Mouse (Mus musculus) cerebellum, adult 2 months (tissue): ENCODE results near the gene Foxj1. TPM values are rescaled to one million over a fixed set of nuclear protein-coding genes. Genes with fewer than 3 reads are reported as not detected.
"Not testable (repeated sequence)": the region's sequence is repeated elsewhere in the genome, so short reads cannot be mapped to it uniquely, and the experiment has no call there.

Source experiments
- DNase-seq, 2 experiments: peaks; one replicate each; pipeline ENCODE4 v3.0.0; 2021
- H3K27ac ChIP-seq: fragments of 200-500 bp; 2 replicates; pipeline ENCODE4 v1.5.1; 2012; ENCODE audit warnings: low read length, control low read depth, inconsistent platforms; ENCODE audit not compliant: insufficient read depth
- H3K27me3 ChIP-seq: fragments of 200-500 bp; 2 replicates; pipeline ENCODE4 v1.6.1; 2012; ENCODE audit warnings: inconsistent platforms, mild to moderate bottlenecking, low read length, moderate library complexity; ENCODE audit not compliant: control insufficient read depth, insufficient read depth
- H3K4me1 ChIP-seq: fragments of 200-500 bp; 2 replicates; pipeline ENCODE4 v1.6.1; 2011; ENCODE audit warnings: low read length; ENCODE audit not compliant: control insufficient read depth, insufficient read depth
- H3K4me3 ChIP-seq: fragments of 200-500 bp; replicated peaks from 2 replicates; pipeline ENCODE3; 2011; ENCODE audit warnings: mild to moderate bottlenecking, low read depth, low read length, control low read depth; ENCODE audit not compliant: insufficient read depth
- CTCF ChIP-seq: fragments of 200-500 bp; IDR thresholded peaks from 2 replicates; pipeline ENCODE4 v1.5.1; 2011; ENCODE audit warnings: low read depth, mild to moderate bottlenecking, control low read depth, low read length, moderate library complexity, borderline replicate concordance; ENCODE audit not compliant: insufficient read depth
- POLR2A ChIP-seq: fragments of 200-500 bp; IDR thresholded peaks from 2 replicates; pipeline ENCODE4 v1.6.1; 2011; ENCODE audit warnings: low read length, control low read depth, borderline replicate concordance; ENCODE audit not compliant: insufficient read depth
- WGBS: fragments of 180-500 bp; shearing (Covaris S2); methylation state at CpG from one replicate; pipeline ENCODE4 v1.1.7; 2018; 5-methylcytosine and 5-hydroxymethylcytosine counted together
- polyA plus RNA-seq: library from polyadenylated mRNA; depleted of rRNA; stranded (reverse); fragments of >200 nt; gene quantifications from 2 replicates; pipeline ENCODE4 v1.2.3, GENCODE M21; 2012; rRNA removed

Foxj1 gene
- polyA plus RNA-seq: 13.9 and 15.7 TPM in 2 replicates

GRCm38 (mm10) chr11:116335244-116336036 is at the start of gene Foxj1:
Foxj1 (minus strand) TSS chr11:116335399.
- DNase-seq: peak; percentile 84 to 87
- H3K4me1 ChIP-seq: no peaks in the 10 kb centered on the region
- 1% methylated on average over 61 of the region's 61 CpGs for WGBS
- peak; percentile 51; the same call in 1 of the 2 replicates for TF ChIP-seq CTCF
- no peak for TF ChIP-seq POLR2A
- peak within 1 kb of the TSS; percentile 28 for H3K4me3 ChIP-seq
- H3K27me3 ChIP-seq: no peaks in the 10 kb centered on the region; the same call in 1 of the 2 replicates
- H3K27ac ChIP-seq: no peak within 1 kb of the TSS

GRCm38 (mm10) chr11:116384171-116384570 is 49.0 kb upstream of the Foxj1 start:
- H3K4me1 ChIP-seq: no peaks in the 10 kb centered on the region
- no peak for DNase-seq
- TF ChIP-seq CTCF (no peak), POLR2A (no peak)

GRCm38 (mm10) chr11:116383070-116383469 is 47.9 kb upstream of the Foxj1 start:
- DNase-seq, H3K27ac ChIP-seq, H3K4me3 ChIP-seq, H3K27me3 ChIP-seq, H3K4me1 ChIP-seq: not testable (repeated sequence)
- WGBS: 94% methylated on average over 5 of the region's 5 CpGs

More at GRCm38 (mm10) chr11:116384171-116384570, 49.0 kb upstream of the Foxj1 start:
- WGBS: 93% methylated on average over 11 of the region's 11 CpGs
- Histone ChIP-seq H3K4me3 (no peak overlapping the region), H3K27me3 (no peaks in the 10 kb centered on the region), H3K27ac (no peak overlapping the region)

- H3K4me3 ChIP-seq: no peak overlapping the region
- DNase-seq: no peak
- WGBS: 88% methylated on average over 7 of the region's 7 CpGs
- H3K27ac ChIP-seq: no peak overlapping the region
- TF ChIP-seq POLR2A (no peak), CTCF (no peak)
- H3K27me3 ChIP-seq: no peaks in the 10 kb centered on the region
- no peaks in the 10 kb centered on the region for H3K4me1 ChIP-seq
These were observed 45.6 kb upstream of the Foxj1 start for GRCm38 (mm10) chr11:116380767-116381166.

DNA sequence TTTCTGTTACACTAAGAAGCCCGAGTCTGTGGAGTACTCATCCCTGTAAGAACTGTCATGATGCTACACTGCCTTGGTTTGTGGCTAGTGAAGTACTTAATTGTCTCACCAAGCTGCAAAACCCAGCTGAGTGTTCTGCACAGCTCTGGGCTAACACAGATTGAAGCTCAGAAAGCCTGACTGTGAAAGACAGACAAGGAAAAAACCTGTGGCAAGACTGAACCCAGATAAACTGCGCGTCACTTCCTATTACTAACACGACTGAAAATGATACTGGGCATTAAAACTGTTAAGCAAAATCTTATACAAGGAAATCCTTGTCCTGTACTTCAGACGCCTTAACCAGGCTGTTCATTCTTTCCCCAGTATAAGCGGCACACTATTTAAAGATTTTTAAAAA is 44.3 kb upstream of the Foxj1 start:
- 89% methylated on average over 6 of the region's 6 CpGs for whole genome bisulfite sequencing
- no peak for TF ChIP-seq POLR2A
- no peak for DNase-seq
- H3K27me3 ChIP-seq: no peaks in the 10 kb centered on the region
- H3K27ac ChIP-seq: no peak overlapping the region
- H3K4me1 ChIP-seq: no peaks in the 10 kb centered on the region
- H3K4me3 ChIP-seq: no peak overlapping the region

- Histone ChIP-seq H3K4me1 (no peaks in the 10 kb centered on the region), H3K4me3 (no peak overlapping the region), H3K27me3 (no peaks in the 10 kb centered on the region), H3K27ac (no peak overlapping the region)
- no peak for DNase-seq
- no peak for TF ChIP-seq CTCF
- TF ChIP-seq POLR2A: no peak
- 91% methylated on average over 7 of the region's 7 CpGs for WGBS
These were observed 41.9 kb upstream of the Foxj1 start for GRCm38 (mm10) chr11:116376945-116377661.

DNA sequence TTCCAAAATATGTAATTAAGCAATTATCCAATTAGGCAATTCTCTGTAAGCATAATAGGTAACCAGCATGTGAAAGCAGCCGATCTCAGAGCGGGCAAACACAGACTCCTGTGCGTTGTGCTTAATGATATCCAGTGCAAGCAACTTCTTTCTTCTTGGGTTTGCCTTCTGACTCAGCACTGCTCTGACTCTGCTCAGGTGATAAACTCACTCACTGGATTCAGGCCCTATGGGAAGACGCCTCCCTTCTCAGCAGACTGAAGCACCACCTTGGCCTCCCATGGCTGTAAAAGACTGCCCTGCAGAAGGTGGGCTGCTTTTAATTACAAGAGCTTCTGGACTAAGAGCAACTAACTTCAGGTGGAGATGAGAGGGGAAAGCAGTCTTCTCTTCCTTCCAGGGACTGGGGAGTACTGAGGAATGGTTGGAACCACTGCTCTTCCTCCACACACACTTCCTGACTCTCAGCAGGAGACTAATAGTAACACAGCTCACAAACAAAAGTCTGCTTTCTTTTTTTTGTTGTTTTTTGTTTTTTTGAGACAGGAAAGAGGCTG is 36.8 kb upstream of the Foxj1 start:
- Histone ChIP-seq H3K27ac (no peak overlapping the region), H3K4me1 (no peaks in the 10 kb centered on the region)
- WGBS: 95% methylated on average over 4 of the region's 4 CpGs

DNA sequence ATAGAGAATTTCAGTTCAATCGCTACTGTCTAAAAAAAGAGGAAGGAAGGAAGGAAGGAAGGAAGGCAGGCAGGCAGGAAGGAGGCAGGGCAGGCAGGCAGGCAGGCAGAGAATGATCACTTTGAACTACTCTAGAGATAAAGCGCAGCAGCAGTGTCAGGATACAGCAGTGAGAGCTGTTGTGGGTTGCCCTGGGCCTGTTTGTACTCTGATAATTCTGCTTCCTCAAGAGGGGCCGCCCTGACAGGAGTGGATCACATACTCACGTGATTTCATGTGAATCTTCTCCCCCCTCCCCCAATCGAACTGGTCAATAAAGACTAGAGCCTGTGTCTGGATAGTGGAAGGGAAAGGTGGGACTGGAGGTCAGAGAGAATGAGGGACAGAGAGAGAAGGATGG is 34.4 kb upstream of the Foxj1 start:
- H3K4me3 ChIP-seq: no peak overlapping the region
- 88% methylated on average over 5 of the region's 5 CpGs for WGBS
- H3K4me1 ChIP-seq: no peaks in the 10 kb centered on the region
- H3K27me3 ChIP-seq: no peaks in the 10 kb centered on the region
- TF ChIP-seq POLR2A (no peak), CTCF (no peak)
- no peak for DNase-seq
- H3K27ac ChIP-seq: no peak overlapping the region

More for the DNA sequence above, 36.8 kb upstream of the Foxj1 start:
- TF ChIP-seq CTCF: no peak
- no peak for TF ChIP-seq POLR2A
- no peak overlapping the region for H3K4me3 ChIP-seq
- DNase-seq: no peak
- no peaks in the 10 kb centered on the region for H3K27me3 ChIP-seq
